Mouse (Mus musculus) liver, embryonic 14.5 days (tissue): ENCODE results near the gene Creb3l2.

Source experiments
- CTCF ChIP-seq: IDR thresholded peaks from 2 replicates; pipeline ENCODE4 v1.5.1; 2016; ENCODE audit warnings: antibody characterized with exemption, low read depth, control low read depth
- EP300 ChIP-seq: IDR thresholded peaks from 2 replicates; pipeline ENCODE4 v1.6.1; 2016; ENCODE audit warnings: antibody characterized with exemption, low read depth

GRCm38 (mm10) chr6:37326603-37326955 lies 115.4 kb downstream of the Creb3l2 start:
- TF ChIP-seq CTCF (no peak), EP300 (no peak)
